Mouse (Mus musculus) hindbrain, embryonic 15.5 days (tissue): ENCODE measurements around the gene Gpr161. TPM values are rescaled to one million over a fixed set of nuclear protein-coding genes. Genes with fewer than 3 reads are reported as not detected.

Experiments
- ATAC-seq: fragments of 200-750 bp; cut with Nextera tagmentation; 2 replicates; pipeline ENCODE4 v1.8.0; 2017; ENCODE audit warnings: low read depth, moderate number of reproducible peaks, moderate TSS enrichment; ENCODE audit not compliant: low FRiP score
- H3K27ac ChIP-seq: fragments of 300-500 bp; sonication (generic); replicated peaks from 2 replicates; pipeline ENCODE4 v1.5.1; 2015; ENCODE audit warnings: mild to moderate bottlenecking, inconsistent platforms
- H3K27me3 ChIP-seq: fragments of 300-500 bp; sonication (generic); 2 replicates; pipeline ENCODE4 v1.6.1; 2015; ENCODE audit warnings: control low read depth, inconsistent platforms
- H3K36me3 ChIP-seq: fragments of 300-500 bp; sonication (generic); 2 replicates; pipeline ENCODE4 v1.6.1; 2015; ENCODE audit warnings: control low read depth, inconsistent platforms
- H3K4me1 ChIP-seq: fragments of 300-500 bp; sonication (generic); replicated peaks from 2 replicates; pipeline ENCODE4 v1.6.1; 2015; ENCODE audit warnings: control low read depth, inconsistent platforms
- H3K4me2 ChIP-seq: fragments of 300-500 bp; sonication (generic); 2 replicates; pipeline ENCODE4 v1.6.1; 2015; ENCODE audit warnings: moderate library complexity, mild to moderate bottlenecking, inconsistent platforms
- H3K4me3 ChIP-seq: fragments of 300-500 bp; sonication (generic); 2 replicates; pipeline ENCODE4 v1.5.1; 2015; ENCODE audit warnings: mild to moderate bottlenecking, inconsistent platforms
- H3K9ac ChIP-seq: fragments of 300-500 bp; sonication (generic); 2 replicates; pipeline ENCODE4 v1.6.1; 2015; ENCODE audit warnings: inconsistent platforms
- H3K9me3 ChIP-seq: fragments of 300-500 bp; sonication (generic); 2 replicates; pipeline ENCODE4 v1.6.1; 2016; ENCODE audit warnings: control low read depth, inconsistent platforms
- WGBS: fragments of 180-500 bp; shearing (Covaris S2); methylation state at CpG from one replicate; pipeline ENCODE4 v1.1.7; 2015; 5-methylcytosine and 5-hydroxymethylcytosine counted together
- polyA plus RNA-seq: library from polyadenylated mRNA; unstranded; fragments of >200 nt; fragmentation: Nextera tagmentation; extraction: Ambion mirVana; gene quantifications from 2 replicates; pipeline ENCODE4 v1.2.1, GENCODE M21; 2015

Gene Gpr161
- polyA plus RNA-seq, 1 experiment from 2014 or later = 3.1 TPM

- no peak for ATAC-seq
- Histone ChIP-seq H3K9me3 (no peaks in the 10 kb centered on the region), H3K4me2 (peak overlapping the region; percentile 66), H3K4me1 (peaks cover 38% of the 10 kb centered on the region), H3K27me3 (no peaks in the 10 kb centered on the region), H3K27ac (no peak overlapping the region), H3K36me3 (no peaks in the 10 kb centered on the region), H3K4me3 (peak overlapping the region; percentile 89; the same call in 1 of the 2 replicates), H3K9ac (no peak overlapping the region)
- WGBS = 59% methylated on average over 7 of the region's 7 CpGs
These were observed 11.5 kb upstream of the Gpr161 start for GRCm38 (mm10) chr1:165284096-165284495.

GRCm38 (mm10) chr1:165288165-165288564 is 7.4 kb upstream of the Gpr161 start:
- WGBS = 89% methylated on average over 9 of the region's 9 CpGs
- no peak overlapping the region for H3K4me3 ChIP-seq
- no peak overlapping the region for H3K9ac ChIP-seq
- H3K27ac ChIP-seq = no peak overlapping the region
- no peaks in the 10 kb centered on the region for H3K9me3 ChIP-seq
- no peak for ATAC-seq
- H3K4me1 ChIP-seq = peaks cover 19% of the 10 kb centered on the region
- no peak overlapping the region for H3K4me2 ChIP-seq
- H3K27me3 ChIP-seq = no peaks in the 10 kb centered on the region
- no peaks in the 10 kb centered on the region for H3K36me3 ChIP-seq

- no peak for ATAC-seq
- no peak overlapping the region for H3K27ac ChIP-seq
- no peak overlapping the region for H3K9ac ChIP-seq
- peaks cover 6% of the 10 kb centered on the region; the same call in 1 of the 2 replicates for H3K36me3 ChIP-seq
- WGBS = 94% methylated on average over 4 of the region's 4 CpGs
- no peaks in the 10 kb centered on the region for H3K9me3 ChIP-seq
- peaks cover 7% of the 10 kb centered on the region for H3K4me1 ChIP-seq
- H3K4me3 ChIP-seq = no peak overlapping the region
- H3K4me2 ChIP-seq = no peak overlapping the region
- H3K27me3 ChIP-seq = no peaks in the 10 kb centered on the region
These were observed 5.8 kb upstream of the Gpr161 start for GRCm38 (mm10) chr1:165289831-165290230.

- H3K27ac ChIP-seq = no peak overlapping the region
- no peak for ATAC-seq
- no peaks in the 10 kb centered on the region for H3K27me3 ChIP-seq
- no peak overlapping the region for H3K9ac ChIP-seq
- no peaks in the 10 kb centered on the region for H3K9me3 ChIP-seq
- H3K4me2 ChIP-seq = no peak overlapping the region
- WGBS = 93% methylated on average over 6 of the region's 6 CpGs
- peaks cover 16% of the 10 kb centered on the region; the same call in 1 of the 2 replicates for H3K36me3 ChIP-seq
- H3K4me1 ChIP-seq = no peaks in the 10 kb centered on the region
- no peak overlapping the region for H3K4me3 ChIP-seq
These were observed 4.0 kb upstream of the Gpr161 start for GRCm38 (mm10) chr1:165291606-165292005.

GRCm38 (mm10) chr1:165301108-165301507 is 5.5 kb downstream of the Gpr161 start:
- Histone ChIP-seq H3K9me3 (no peaks in the 10 kb centered on the region), H3K27me3 (no peaks in the 10 kb centered on the region), H3K36me3 (0 out of 2 replicates have a peak, but pooled peaks cover 1% of the 10 kb centered on the region), H3K4me1 (peaks cover 5% of the 10 kb centered on the region; the same call in 1 of the 2 replicates), H3K4me2 (no peak overlapping the region), H3K9ac (no peak overlapping the region), H3K27ac (no peak overlapping the region), H3K4me3 (no peak overlapping the region)
- WGBS = 92% methylated on average over 3 of the region's 3 CpGs
- no peak for ATAC-seq

DNA sequence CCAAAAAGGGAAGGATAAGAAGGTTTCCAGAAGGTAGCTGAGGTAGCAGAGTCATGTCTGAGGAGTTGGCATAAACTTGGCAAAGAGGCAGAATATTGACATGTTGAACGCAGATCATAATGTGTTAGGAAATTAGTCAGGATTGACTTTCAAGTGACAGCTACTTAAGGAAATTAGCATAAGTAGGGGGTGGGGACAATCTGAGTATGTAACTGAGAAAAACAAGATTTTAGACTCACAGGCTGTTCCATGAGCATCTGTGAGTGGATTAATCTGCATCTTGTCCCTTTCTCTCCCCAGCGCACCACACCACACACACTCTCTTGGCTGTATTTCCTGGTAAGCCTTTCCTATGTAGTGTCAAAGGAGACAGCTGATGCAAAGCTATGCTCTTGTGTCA is 6.0 kb downstream of the Gpr161 start:
- Histone ChIP-seq H3K9ac (no peak overlapping the region), H3K4me3 (no peak overlapping the region), H3K9me3 (no peaks in the 10 kb centered on the region), H3K36me3 (0 out of 2 replicates have a peak, but pooled peaks cover 5% of the 10 kb centered on the region), H3K27me3 (no peaks in the 10 kb centered on the region), H3K4me2 (no peak overlapping the region), H3K4me1 (peaks cover 5% of the 10 kb centered on the region; the same call in 1 of the 2 replicates), H3K27ac (no peak overlapping the region)
- no peak for ATAC-seq
- WGBS = 86% methylated on average over 2 of the region's 2 CpGs

- peak overlapping the region; percentile 33; the same call in 1 of the 2 replicates for H3K27ac ChIP-seq
- H3K36me3 ChIP-seq = 0 out of 2 replicates have a peak, but pooled peaks cover 6% of the 10 kb centered on the region
- H3K4me3 ChIP-seq = no peak overlapping the region
- no peak overlapping the region for H3K4me2 ChIP-seq
- ATAC-seq = peak; percentile 68
- peaks cover 5% of the 10 kb centered on the region; the same call in 1 of the 2 replicates for H3K4me1 ChIP-seq
- WGBS = 64% methylated on average over 13 of the region's 13 CpGs
- no peaks in the 10 kb centered on the region for H3K27me3 ChIP-seq
- no peak overlapping the region for H3K9ac ChIP-seq
- no peaks in the 10 kb centered on the region for H3K9me3 ChIP-seq
These were observed 7.0 kb downstream of the Gpr161 start for GRCm38 (mm10) chr1:165302455-165303208.

DNA sequence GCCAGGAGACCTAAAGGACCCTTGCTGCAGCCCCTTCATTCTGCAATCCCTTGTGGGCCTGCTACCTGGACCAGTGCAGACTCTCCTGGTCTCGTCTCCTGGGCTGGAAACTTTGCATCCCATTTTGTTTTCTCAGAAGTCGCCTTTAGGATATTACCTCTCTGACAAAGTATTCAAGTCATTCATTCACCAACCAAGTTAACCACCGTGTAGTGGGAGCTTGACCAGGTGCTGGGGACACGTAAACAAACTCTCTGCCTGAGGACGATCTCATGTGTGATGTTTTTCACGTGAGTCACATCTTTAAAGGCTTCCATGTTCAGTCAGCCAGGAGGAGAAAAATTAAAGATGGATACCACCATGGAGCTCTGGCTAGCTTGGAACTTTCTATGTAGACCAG is 7.6 kb downstream of the Gpr161 start:
- H3K4me1 ChIP-seq = peaks cover 5% of the 10 kb centered on the region; the same call in 1 of the 2 replicates
- WGBS = 94% methylated on average over 6 of the region's 6 CpGs
- no peaks in the 10 kb centered on the region for H3K9me3 ChIP-seq
- H3K36me3 ChIP-seq = 0 out of 2 replicates have a peak, but pooled peaks cover 6% of the 10 kb centered on the region
- H3K9ac ChIP-seq = no peak overlapping the region
- H3K4me2 ChIP-seq = no peak overlapping the region
- no peak overlapping the region for H3K4me3 ChIP-seq
- H3K27ac ChIP-seq = 0 out of 2 replicates have a peak overlapping the region, but pooled peaks have one; percentile 22
- H3K27me3 ChIP-seq = no peaks in the 10 kb centered on the region
- no peak for ATAC-seq

DNA sequence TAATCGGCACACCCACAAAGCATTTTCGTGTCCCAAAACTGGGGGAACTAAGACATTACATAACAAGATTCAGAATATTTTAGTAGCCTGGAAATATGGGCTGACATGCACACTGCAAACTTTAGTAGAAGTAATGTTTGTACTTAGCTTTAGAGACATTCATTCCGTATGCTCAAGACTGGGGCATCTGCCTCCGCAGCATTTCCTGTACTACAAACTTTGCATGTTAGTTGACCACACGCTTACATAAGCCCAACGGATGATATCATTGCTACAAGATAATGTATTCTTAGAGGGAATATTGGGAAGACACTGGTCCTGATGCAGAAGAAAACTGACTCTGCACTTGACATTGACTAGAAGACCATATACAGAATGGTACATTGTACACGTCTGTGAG is 8.8 kb downstream of the Gpr161 start:
- Histone ChIP-seq H3K4me1 (peaks cover 5% of the 10 kb centered on the region; the same call in 1 of the 2 replicates), H3K36me3 (0 out of 2 replicates have a peak, but pooled peaks cover 6% of the 10 kb centered on the region), H3K27me3 (no peaks in the 10 kb centered on the region), H3K9me3 (no peaks in the 10 kb centered on the region), H3K4me3 (no peak overlapping the region), H3K9ac (no peak overlapping the region), H3K4me2 (no peak overlapping the region), H3K27ac (no peak overlapping the region)
- ATAC-seq = no peak
- WGBS = 94% methylated on average over 7 of the region's 7 CpGs

DNA sequence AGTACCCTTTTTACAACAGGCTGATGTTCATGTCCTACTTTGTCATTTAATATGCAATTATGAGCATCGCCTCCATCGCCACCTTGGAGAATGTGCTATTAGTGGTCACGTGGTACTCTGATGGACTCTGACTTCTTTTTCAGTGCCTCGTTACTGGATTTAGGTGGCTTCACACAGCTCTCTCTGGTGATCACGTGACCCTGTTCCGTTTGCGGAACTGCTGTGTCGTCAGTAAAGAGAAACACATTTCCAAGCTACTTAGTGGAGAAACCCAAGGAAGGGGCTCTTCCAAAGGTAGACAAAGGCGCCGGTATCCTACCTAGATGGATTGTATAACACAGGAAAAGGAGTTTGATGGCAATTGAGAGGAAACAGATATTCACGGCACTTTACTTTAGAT is 12.6 kb downstream of the Gpr161 start:
- H3K4me3 ChIP-seq = no peak overlapping the region
- H3K36me3 ChIP-seq = peaks cover 25% of the 10 kb centered on the region
- no peaks in the 10 kb centered on the region for H3K9me3 ChIP-seq
- no peaks in the 10 kb centered on the region for H3K4me1 ChIP-seq
- H3K27ac ChIP-seq = no peak overlapping the region
- no peak overlapping the region for H3K4me2 ChIP-seq
- ATAC-seq = no peak
- H3K9ac ChIP-seq = no peak overlapping the region
- 89% methylated on average over 11 of the region's 11 CpGs for WGBS
- no peaks in the 10 kb centered on the region for H3K27me3 ChIP-seq

GRCm38 (mm10) chr1:165316361-165316760 is 20.8 kb downstream of the Gpr161 start:
- peaks cover 27% of the 10 kb centered on the region for H3K36me3 ChIP-seq
- no peaks in the 10 kb centered on the region for H3K9me3 ChIP-seq
- no peak overlapping the region for H3K4me2 ChIP-seq
- ATAC-seq = no peak
- no peak overlapping the region for H3K9ac ChIP-seq
- H3K27ac ChIP-seq = no peak overlapping the region
- no peak overlapping the region for H3K4me3 ChIP-seq
- WGBS = 39% methylated on average over 11 of the region's 11 CpGs
- no peaks in the 10 kb centered on the region for H3K4me1 ChIP-seq
- H3K27me3 ChIP-seq = no peaks in the 10 kb centered on the region

DNA sequence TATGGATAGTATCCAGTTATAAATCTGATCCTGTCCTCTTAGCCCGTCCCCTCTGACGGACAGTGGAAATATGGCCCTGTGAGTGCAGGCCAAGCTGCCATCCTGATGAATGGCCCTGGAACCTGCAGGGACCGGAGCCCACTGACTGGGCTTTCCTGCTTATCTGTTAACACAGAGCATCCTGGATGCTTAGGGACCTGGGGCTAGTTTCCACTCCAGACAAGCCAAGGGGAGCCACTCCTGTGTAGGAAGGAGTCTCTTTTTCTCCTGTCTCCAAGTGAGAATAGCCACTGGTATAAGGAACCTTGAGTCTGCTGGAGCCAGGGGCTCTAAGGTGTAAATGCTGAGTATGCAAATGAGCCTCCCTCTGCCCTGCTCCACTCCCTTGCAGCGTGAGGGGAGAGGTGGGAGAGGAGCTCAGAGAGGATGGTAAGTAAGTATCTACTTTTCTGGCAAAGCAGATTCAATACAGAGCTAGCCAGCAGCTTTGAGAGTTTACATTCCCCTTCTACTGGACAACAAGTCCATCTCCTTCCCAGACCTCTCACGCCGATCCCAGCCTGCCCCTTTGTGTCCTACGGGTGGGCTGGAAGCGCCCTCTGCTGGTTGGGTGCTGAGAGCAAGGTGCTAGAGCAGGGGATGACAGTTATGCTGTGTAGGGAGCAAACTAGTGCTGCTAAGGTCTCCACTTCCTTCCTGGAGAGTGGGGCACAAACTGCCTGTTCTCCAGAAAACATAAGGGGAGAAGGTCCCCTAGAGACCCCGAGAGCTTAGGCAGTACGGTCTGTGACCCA is 24.7 kb downstream of the Gpr161 start:
- no peak overlapping the region for H3K4me3 ChIP-seq
- H3K36me3 ChIP-seq = peaks cover 29% of the 10 kb centered on the region
- peak; percentile 46; the same call in 1 of the 2 replicates for ATAC-seq

More for the DNA sequence above, 24.7 kb downstream of the Gpr161 start:
- H3K27me3 ChIP-seq = no peaks in the 10 kb centered on the region
- no peak overlapping the region for H3K9ac ChIP-seq
- no peaks in the 10 kb centered on the region for H3K4me1 ChIP-seq
- H3K9me3 ChIP-seq = no peaks in the 10 kb centered on the region
- WGBS = 43% methylated on average over 10 of the region's 10 CpGs
- no peak overlapping the region for H3K27ac ChIP-seq
- H3K4me2 ChIP-seq = no peak overlapping the region
